In genomic region chr15:80203406-80203805, GRCm38 (mm10) we compare ENCODE assay signal across 14 mouse cellular contexts. TPM values are rescaled to one million over a fixed set of nuclear protein-coding genes. Genes with fewer than 3 reads are reported as not detected.
DNase-seq lines count a peak whose midpoint lies in the region; ATAC-seq and TF ChIP-seq lines count a peak whose summit lies in the region.
"Had no signal": no experiment of that assay in that cellular context is flagged by ENCODE, and none has a peak within 500 bp of the region (broad histone marks: within the 10 kb centered on the region; RNA-seq: fewer than 3 reads in every experiment).

No protein-coding gene starts in this region.

- H3K9me3 ChIP-seq in liver, embryonic 12.5 days (replicated peaks), result no peaks in the 10 kb centered on the region
- no peaks in the 10 kb centered on the region for H3K9me3 ChIP-seq in embryonic facial prominence, embryonic 14.5 days (ENCODE audit: control insufficient read depth, low read length)
- H3K9me3 ChIP-seq: heart, embryonic 13.5 days had no signal

- H3K27ac ChIP-seq in liver, embryonic 12.5 days, result no peak overlapping the region
- no peak overlapping the region for H3K27ac ChIP-seq in embryonic facial prominence, embryonic 14.5 days (replicated peaks; ENCODE audit: low read depth, low read length)
- no peak overlapping the region for H3K27ac ChIP-seq in gastrocnemius, adult 2 months
- H3K27ac ChIP-seq: heart, embryonic 13.5 days had no signal

- no peak overlapping the region for H3K9ac ChIP-seq in liver, embryonic 12.5 days
- H3K9ac ChIP-seq in embryonic facial prominence, embryonic 14.5 days (ENCODE audit: low read depth, low read length), result no peak overlapping the region
- H3K9ac ChIP-seq: heart, embryonic 13.5 days had no signal

- H3K36me3 ChIP-seq in liver, embryonic 12.5 days, result no peaks in the 10 kb centered on the region
- no peaks in the 10 kb centered on the region for H3K36me3 ChIP-seq in embryonic facial prominence, embryonic 14.5 days (ENCODE audit: control insufficient read depth, insufficient read depth, low read length)
- H3K36me3 ChIP-seq in splenic B cell, adult 2 months (ENCODE audit: control insufficient read depth, insufficient read depth, low read length, poor library complexity, severe bottlenecking), result no peaks in the 10 kb centered on the region
- H3K36me3 ChIP-seq: heart, embryonic 13.5 days had no signal

- H3K27me3 ChIP-seq in liver, embryonic 12.5 days (replicated peaks), result peaks cover 33% of the 10 kb centered on the region
- H3K27me3 ChIP-seq in embryonic facial prominence, embryonic 14.5 days (replicated peaks; ENCODE audit: control insufficient read depth, insufficient read depth, low read length), result no peaks in the 10 kb centered on the region
- no peaks in the 10 kb centered on the region for H3K27me3 ChIP-seq in splenic B cell, adult 2 months (ENCODE audit: control insufficient read depth, insufficient read depth, low read length, poor library complexity, severe bottlenecking)

- H3K4me3 ChIP-seq in liver, embryonic 12.5 days, result no peak overlapping the region
- H3K4me3 ChIP-seq in embryonic facial prominence, embryonic 14.5 days (ENCODE audit: low read depth, low read length), result no peak overlapping the region
- no peak overlapping the region for H3K4me3 ChIP-seq in gastrocnemius, adult 2 months
- H3K4me3 ChIP-seq: erythroblast, embryonic 14.5 days; heart, embryonic 13.5 days had no signal

- ATAC-seq in liver, embryonic 12.5 days, result no peak
- no peak for ATAC-seq in embryonic facial prominence, embryonic 14.5 days (ENCODE audit: low read depth)

- no peak overlapping the region for H3K4me2 ChIP-seq in liver, embryonic 12.5 days
- H3K4me2 ChIP-seq in embryonic facial prominence, embryonic 14.5 days (ENCODE audit: low read depth, low read length), result no peak overlapping the region
- H3K4me2 ChIP-seq: heart, embryonic 13.5 days had no signal

- intact Hi-C loops in gastrocnemius, adult 2 months (cut with DNase I), result no loop called here
- intact Hi-C loops in gastrocnemius, postnatal 14 days (cut with DNase I; ENCODE audit: low total_unique reads), result no loop called here
- intact Hi-C loops in left cerebral cortex, postnatal 14 days (cut with DNase I), result no loop called here

- TF ChIP-seq CTCF in gastrocnemius, adult 2 months (IDR thresholded peaks at IDR 0.05), result no peak

- DNase-seq in liver, result peak; percentile 58
- peak; percentile 12 for DNase-seq in MEL-GATA-1-ER (ENCODE audit: extremely low read depth, low read depth)
- peak; percentile 45 for DNase-seq in embryonic facial prominence, embryonic 14.5 days (ENCODE audit: low spot score)
- peak; percentile 63 for DNase-seq in splenic B cell, adult 2 months (ENCODE audit: low read depth, low spot score)
- DNase-seq in gastrocnemius, adult 2 months, result no peak
- no peak for DNase-seq in gastrocnemius, postnatal 14 days
- no peak for DNase-seq in left cerebral cortex, postnatal 14 days (ENCODE audit: low spot score in 2 of 2)

- 19% methylated on average over 4 of the region's 4 CpGs for WGBS in liver, embryonic 12.5 days (ENCODE audit: insufficient replicate concordance)
- WGBS in embryonic facial prominence, embryonic 14.5 days, result 40% methylated on average over 4 of the region's 4 CpGs

- peaks cover 4% of the 10 kb centered on the region; the same call in 1 of the 2 replicates for H3K4me1 ChIP-seq in liver, embryonic 12.5 days
- no peaks in the 10 kb centered on the region; the same call in 1 of the 2 replicates for H3K4me1 ChIP-seq in embryonic facial prominence, embryonic 14.5 days (ENCODE audit: control insufficient read depth, insufficient read depth, low read length)
- H3K4me1 ChIP-seq: heart, embryonic 13.5 days had no signal

RNA-seq across cellular contexts. Expression of gene Mgat3, which starts 29.9 kb away (rescaled TPM):
- 0.96 and 1.2 TPM in 2 replicates for polyA plus RNA-seq in liver, embryonic 12.5 days (2016; fragmentation: Nextera tagmentation; extraction: Ambion mirVana)
- 7.3 and 7.8 TPM in 2 replicates for polyA plus RNA-seq in embryonic facial prominence, embryonic 14.5 days (2014; fragmentation: Nextera tagmentation; extraction: Ambion mirVana)
- total RNA-seq in gastrocnemius, adult 2 months (2021), result under 1 TPM; 0.61 to 0.78 TPM
- total RNA-seq in gastrocnemius, postnatal 14 days (2021), result 1 to 10 TPM; 1.3 to 3.1 TPM
- 100 to 1,000 TPM; 109 to 110 TPM for total RNA-seq in left cerebral cortex, postnatal 14 days (2021)
- polyA plus RNA-seq: erythroblast, embryonic 14.5 days had no signal

RNA-seq across cellular contexts. Expression of gene Mief1, which starts 30.4 kb away (rescaled TPM):
- polyA plus RNA-seq in liver, embryonic 12.5 days (2016; fragmentation: Nextera tagmentation; extraction: Ambion mirVana), result 29.1 and 30.1 TPM in 2 replicates
- 27.9 and 30.0 TPM in 2 replicates for polyA plus RNA-seq in embryonic facial prominence, embryonic 14.5 days (2014; fragmentation: Nextera tagmentation; extraction: Ambion mirVana)
- 10 to 100 TPM; 20.6 to 24.6 TPM for total RNA-seq in gastrocnemius, adult 2 months (2021)
- total RNA-seq in gastrocnemius, postnatal 14 days (2021), result 10 to 100 TPM; 20.7 TPM
- 10 to 100 TPM; 30.7 to 31.4 TPM for total RNA-seq in left cerebral cortex, postnatal 14 days (2021)

RNA-seq across cellular contexts. Expression of gene AC140267.1, which starts 32.2 kb away (rescaled TPM):
- polyA plus RNA-seq in liver, embryonic 12.5 days (2016; fragmentation: Nextera tagmentation; extraction: Ambion mirVana), result not detected in 2 replicates
- polyA plus RNA-seq in embryonic facial prominence, embryonic 14.5 days (2014; fragmentation: Nextera tagmentation; extraction: Ambion mirVana), result not detected in 2 replicates
- total RNA-seq in gastrocnemius, adult 2 months (2021), result 10 to 100 TPM; 10.3 to 12.7 TPM
- total RNA-seq in gastrocnemius, postnatal 14 days (2021), result 1 to 10 TPM; 2.2 to 6.2 TPM
- total RNA-seq in left cerebral cortex, postnatal 14 days (2021), result 10 to 100 TPM; 18.7 to 25.4 TPM
- polyA plus RNA-seq: erythroblast, embryonic 14.5 days; heart, embryonic 13.5 days; large intestine, adult 2 months; lung, embryonic 16.5 days; neural tube, embryonic 14.5 days; stomach, embryonic 14.5 days had no signal

RNA-seq across cellular contexts. Expression of gene Atf4, which starts 51.6 kb away (rescaled TPM):
- polyA plus RNA-seq in liver, embryonic 12.5 days (2016; fragmentation: Nextera tagmentation; extraction: Ambion mirVana), result 141 and 145 TPM in 2 replicates
- 132 and 140 TPM in 2 replicates for polyA plus RNA-seq in embryonic facial prominence, embryonic 14.5 days (2014; fragmentation: Nextera tagmentation; extraction: Ambion mirVana)
- 100 to 1,000 TPM; 146 to 171 TPM for total RNA-seq in gastrocnemius, adult 2 months (2021)
- 100 to 1,000 TPM; 101 to 102 TPM for total RNA-seq in gastrocnemius, postnatal 14 days (2021)
- 10 to 100 TPM; 93.4 TPM for total RNA-seq in left cerebral cortex, postnatal 14 days (2021)

Comparison
In these comparisons a context has a peak if more than half of its experiments do, and no peak if none do; other contexts are left out.
1. DNase-seq: peak in liver (single experiment), MEL-GATA-1-ER (single experiment), embryonic facial prominence, embryonic 14.5 days (single experiment) and splenic B cell, adult 2 months (single experiment); none in gastrocnemius, adult 2 months (single experiment), gastrocnemius, postnatal 14 days (single experiment) and left cerebral cortex, postnatal 14 days (0 of 2).
2. RNA of gene Mgat3, which starts 29.9 kb away (total RNA-seq): 109 to 110 TPM in left cerebral cortex, postnatal 14 days; 1.3 to 3.1 TPM in gastrocnemius, postnatal 14 days and 0.61 to 0.78 TPM in gastrocnemius, adult 2 months; every median in the first group is over 10 times any median in the second.